Mouse (Mus musculus) lung, postnatal 0 days (tissue): ENCODE measurements around the gene Oaf.

ENCODE experiments used
- CTCF ChIP-seq: IDR thresholded peaks from 2 replicates; pipeline ENCODE4 v1.5.1; 2016; ENCODE audit warnings: antibody characterized with exemption, mild to moderate bottlenecking
- EP300 ChIP-seq: IDR thresholded peaks from 2 replicates; pipeline ENCODE4 v1.6.1; 2016; ENCODE audit warnings: antibody characterized with exemption, mild to moderate bottlenecking, control low read depth

- TF ChIP-seq EP300 (no peak), CTCF (no peak)
These were observed 21.6 kb upstream of the Oaf start for GRCm38 (mm10) chr9:43261124-43261907.
